Mouse (Mus musculus): ENCODE measurements around the gene Gm37240.

Gene Gm37240

DNA sequence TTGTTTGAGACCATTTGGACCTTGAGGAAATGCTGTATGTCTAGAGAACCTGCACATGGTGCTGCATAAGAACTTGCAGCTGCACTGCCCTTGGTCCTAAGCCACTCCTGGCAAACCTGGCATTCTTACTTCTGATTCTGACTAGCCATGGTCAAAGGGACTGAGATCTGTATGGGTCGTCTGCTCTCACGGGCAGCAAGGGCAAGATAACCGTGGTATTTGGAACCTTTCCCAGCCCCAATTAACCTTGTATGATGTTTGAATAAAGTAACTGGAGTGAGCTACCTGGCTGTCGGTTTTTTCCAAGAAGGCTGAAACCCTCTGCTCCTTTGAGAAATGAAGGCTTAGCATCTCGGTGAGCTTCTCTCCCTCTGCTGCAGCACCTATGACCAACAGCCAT is 8.4 kb downstream of the Gm37240 start:
- no peak for DNase-seq (ENCODE audit: low read depth)

GRCm38 (mm10) chr3:85863996-85864395 is 23.3 kb downstream of the Gm37240 start:
- DNase-seq (ENCODE audit: low read depth), result no peak

- no peak for DNase-seq (ENCODE audit: low read depth)
Observed at GRCm38 (mm10) chr3:85862886-85863285, 24.4 kb downstream of the Gm37240 start.

DNA sequence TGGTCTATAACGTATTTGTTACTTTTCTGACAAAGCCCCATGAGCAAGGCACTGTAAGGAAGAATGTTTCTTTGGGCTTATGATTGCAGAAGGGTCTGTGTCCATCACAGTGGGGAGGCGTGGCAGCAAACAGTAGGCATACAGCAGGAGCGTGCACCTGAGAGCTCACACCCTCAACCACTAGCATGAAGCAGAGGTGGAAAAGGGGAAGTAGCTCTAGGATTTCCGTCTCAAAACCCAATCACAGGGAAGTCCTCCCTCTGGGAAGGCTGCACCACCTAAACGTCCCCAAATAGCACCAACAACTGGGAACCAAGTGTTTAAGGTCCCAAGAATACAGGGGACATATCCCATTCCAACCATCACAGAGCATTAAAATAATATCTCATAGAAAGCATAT is 26.3 kb downstream of the Gm37240 start:
- no peak for DNase-seq (ENCODE audit: low read depth)

- no peak for DNase-seq (ENCODE audit: low read depth)
Observed at GRCm38 (mm10) chr3:85859311-85859710, 28.0 kb downstream of the Gm37240 start.

DNA sequence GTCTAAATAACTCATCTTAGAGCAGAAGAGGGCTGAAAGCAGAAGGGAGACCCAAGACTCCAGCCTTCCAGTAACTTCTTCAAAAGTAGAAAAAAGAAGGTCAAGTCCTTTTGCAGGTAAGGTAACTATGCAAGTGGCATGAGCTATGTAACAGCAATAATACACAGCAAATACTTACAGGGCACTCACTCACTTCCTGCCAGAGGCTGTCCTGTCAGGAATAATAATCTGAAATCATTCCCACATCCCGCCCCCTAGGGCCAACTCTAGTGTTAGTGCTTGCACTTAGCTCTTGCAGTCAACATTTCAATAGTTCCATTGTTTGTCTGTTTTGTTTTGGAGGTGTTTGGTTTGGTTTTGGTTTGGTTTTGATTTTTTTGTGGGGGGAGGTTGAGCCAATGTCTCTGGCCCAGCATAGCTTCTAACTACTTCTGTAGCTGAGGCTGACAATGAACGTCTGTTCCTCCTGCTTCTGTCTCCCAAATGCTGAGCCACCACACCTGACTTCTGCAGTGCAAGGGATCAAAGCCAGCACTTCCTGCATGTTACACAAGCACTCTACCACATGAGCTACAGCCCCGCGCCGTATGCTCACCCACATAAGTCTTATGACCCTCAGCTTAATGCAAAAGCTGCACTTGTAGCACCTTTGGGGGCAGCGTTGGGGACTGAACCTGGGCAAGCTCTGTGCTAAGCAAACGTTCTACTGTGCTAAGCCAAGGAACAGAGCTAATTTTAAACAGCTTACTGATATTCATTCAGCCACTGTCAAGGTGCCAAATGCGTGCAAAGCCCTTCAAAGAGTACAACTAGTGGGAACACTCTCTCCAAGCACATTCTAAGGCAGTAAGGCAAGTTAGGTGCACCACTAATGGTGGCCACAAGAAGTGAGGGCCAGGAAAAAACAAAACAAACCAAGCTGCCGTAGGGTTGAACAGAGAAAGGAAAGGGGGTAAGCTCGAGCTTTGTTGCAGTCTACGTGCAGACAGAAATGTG is 28.9 kb downstream of the Gm37240 start:
- DNase-seq (ENCODE audit: low read depth), result peak; percentile 64

DNA sequence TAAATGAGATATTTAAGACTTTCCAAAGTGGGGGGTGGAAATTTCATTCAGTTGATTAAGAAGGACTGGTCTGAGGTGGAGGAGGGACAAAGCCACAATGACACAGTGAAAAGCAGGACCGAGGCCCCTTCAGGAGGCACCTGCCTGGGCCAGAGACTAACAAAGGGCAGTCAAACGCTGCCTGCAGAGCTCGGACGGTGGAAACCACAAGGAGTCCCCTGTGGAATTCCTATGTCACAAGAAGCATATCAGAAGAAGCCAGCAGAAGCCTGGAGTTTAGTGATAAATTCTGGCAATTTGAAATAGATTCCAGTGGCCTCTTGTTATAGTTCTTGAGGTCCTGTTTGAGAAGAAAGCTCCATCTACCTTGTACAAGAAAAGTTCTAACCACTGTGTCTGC is 30.2 kb downstream of the Gm37240 start:
- no peak for DNase-seq (ENCODE audit: low read depth)

DNA sequence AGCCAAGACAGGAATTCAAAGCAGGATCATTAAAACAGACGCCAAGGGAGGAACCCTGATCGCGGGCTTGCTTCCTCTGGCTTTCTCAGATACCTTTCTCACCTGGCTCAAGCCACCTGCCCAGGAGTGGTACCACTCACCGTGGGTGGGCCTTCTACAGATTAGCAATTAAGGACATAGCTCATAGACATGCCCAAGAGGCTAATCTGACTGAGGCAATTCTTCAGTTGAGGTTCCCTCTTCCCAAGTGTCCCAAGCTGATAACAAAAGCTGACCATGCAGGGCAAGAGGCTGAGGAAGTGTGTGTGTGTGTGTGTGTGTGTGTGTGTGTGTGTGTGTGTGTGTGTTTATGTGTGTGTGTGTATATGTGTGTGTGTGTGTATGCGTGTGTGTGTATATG is 31.4 kb downstream of the Gm37240 start:
- no peak for DNase-seq (ENCODE audit: low read depth)

- no peak for DNase-seq (ENCODE audit: low read depth)
Observed at GRCm38 (mm10) chr3:85855043-85855442, 32.3 kb downstream of the Gm37240 start.

DNA sequence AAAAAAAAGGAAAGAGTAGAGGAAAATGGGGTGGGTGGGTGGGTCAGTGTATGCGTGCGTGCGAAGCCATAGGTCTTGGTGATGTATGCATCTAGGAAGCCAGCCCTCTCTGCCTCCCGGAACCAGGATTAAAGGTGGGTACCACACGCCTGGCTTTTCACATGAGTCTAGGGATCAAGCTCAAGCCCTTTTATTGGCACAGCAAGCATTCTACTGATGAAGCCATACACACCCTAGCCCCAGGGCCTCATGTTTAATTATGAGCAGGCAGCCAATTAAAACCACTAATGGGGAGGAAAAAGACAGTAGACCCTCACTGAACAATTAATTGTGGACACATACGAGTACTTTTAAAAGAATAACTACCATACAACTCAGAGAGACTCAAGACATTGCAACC is 33.2 kb downstream of the Gm37240 start:
- DNase-seq (ENCODE audit: low read depth), result no peak

GRCm38 (mm10) chr3:85853715-85854114 is 33.6 kb downstream of the Gm37240 start:
- no peak for DNase-seq (ENCODE audit: low read depth)

DNA sequence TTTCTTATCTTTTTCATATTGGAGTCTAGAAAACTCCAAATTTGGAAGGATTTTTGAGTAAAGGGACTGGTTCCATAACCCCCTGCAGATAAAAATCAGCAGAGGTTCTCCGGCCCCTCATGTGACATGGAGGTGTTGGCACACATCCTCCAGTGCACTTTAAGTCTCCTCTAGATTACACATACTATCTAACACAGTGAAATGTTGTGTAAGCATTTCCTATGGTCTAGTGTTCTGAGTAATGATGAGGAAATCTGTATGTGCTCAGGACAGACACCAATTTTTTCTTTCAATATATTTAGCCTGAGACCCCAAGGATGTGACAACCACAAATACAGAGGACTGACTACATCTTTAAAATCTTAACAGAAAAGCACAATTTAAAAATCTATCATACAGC is 37.2 kb downstream of the Gm37240 start:
- DNase-seq (ENCODE audit: low read depth), result no peak

DNA sequence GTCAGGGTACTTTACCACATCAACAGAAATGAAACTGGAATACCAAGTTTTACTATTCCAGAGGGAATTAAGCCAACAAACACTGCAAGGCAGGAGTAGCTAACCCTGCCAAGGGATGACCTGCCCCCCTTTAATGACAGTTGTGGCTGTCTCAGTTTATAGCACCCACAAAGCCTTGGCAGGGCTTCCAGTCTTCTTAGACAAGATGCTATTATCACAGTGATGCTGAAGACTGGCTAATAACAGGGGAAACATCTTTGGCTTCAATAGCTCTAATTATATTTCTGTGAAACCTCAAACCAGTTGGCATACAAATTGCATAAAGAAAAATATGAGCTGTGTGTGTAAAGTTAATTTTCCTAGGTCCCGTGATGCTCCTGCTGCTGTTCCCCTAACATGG is 41.0 kb downstream of the Gm37240 start:
- no peak for DNase-seq (ENCODE audit: low read depth)

DNA sequence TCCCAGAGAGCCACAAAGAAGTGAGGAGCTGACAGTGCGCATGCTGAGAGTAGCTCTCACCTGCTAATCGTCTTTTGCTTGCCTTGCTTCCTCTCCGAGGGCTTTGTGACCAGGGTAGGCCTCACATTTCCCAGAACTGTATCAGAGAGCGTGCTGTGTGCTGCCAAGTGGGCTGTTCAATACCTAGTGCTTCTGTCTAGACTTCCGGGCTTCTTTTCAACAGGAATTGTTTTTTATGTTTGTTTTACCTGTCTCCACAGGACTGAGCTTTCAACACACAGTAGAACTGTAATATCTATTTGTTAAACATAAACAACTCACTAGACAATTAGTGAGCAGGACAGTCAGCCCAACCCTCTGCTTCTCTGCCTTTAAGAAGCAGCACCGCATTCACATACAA is 42.0 kb downstream of the Gm37240 start:
- no peak for DNase-seq (ENCODE audit: low read depth)

DNA sequence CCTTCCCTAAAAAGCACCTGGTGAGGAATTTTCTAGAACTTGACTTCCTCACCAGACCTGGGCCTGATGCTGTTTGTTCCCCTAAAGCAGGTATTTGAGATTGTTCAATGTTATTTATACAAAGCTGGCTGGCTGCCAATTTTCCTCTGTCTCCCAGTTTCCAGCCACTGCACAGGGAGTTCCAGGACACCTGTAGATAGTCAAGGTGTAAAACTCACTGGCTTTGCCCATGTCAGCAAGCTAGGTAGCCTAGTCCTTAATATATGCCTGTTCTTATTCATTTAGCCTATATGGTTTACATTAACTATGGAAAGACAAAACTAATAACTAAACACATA is 44.5 kb downstream of the Gm37240 start:
- no peak for DNase-seq (ENCODE audit: low read depth)

GRCm38 (mm10) chr3:85842177-85842880 is 45.0 kb downstream of the Gm37240 start:
- no peak for DNase-seq (ENCODE audit: low read depth)

DNA sequence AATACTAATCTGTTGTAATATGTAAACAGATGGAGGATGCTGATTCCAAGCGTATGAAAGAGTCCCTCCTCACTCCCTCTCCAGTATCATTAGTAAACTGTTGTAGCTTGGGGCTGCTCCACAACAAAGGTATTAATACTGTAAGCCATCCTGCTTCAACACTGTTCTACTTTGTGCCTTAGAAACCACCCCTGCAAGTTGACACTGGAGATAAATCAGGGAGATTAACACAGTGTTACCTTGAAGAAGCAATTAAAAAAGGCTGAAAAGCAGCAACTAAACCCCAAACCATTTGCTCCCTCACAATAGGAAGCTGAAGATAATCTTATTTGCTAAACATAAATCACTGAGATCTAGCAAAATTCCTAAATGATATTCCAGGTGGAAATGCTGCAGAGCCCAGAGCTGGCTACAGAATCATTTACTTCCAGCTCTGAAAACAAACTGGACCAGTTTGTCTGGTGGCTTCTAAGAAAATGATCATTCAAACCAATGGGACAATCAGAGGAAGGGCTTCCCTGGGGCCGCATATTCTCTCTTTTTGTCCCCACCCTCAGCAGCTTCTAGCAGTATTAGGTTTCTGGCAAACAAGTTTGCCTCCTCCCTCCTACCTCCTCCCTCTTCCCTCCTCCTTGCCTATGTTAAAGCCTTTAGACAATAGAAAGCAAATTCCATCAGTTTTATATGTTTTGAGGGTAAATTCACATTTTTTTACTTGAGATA is 45.7 kb downstream of the Gm37240 start:
- no peak for DNase-seq (ENCODE audit: low read depth)

DNA sequence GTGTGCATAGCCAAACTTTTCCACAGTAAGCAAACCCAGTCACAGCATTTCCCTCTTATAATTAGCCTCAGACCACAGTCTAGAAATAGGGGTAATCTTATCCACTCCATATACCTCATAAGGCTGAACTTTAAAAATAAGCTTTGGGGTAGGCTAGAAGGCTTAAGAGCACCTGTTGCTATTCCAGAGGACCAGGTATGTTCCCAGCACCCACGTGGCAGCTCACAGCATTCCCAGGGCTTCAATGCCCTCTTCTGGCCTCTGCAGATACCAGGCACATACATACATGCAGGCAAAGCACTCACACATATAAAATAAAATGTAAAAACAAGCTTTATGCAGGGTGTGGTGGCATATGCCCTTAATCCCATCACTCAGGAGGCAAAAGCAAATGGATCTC is 53.7 kb downstream of the Gm37240 start:
- no peak for DNase-seq (ENCODE audit: low read depth)

GRCm38 (mm10) chr3:85832490-85833155 is 54.7 kb downstream of the Gm37240 start:
- no peak for DNase-seq (ENCODE audit: low read depth)

GRCm38 (mm10) chr3:85831785-85832184 is 55.5 kb downstream of the Gm37240 start:
- DNase-seq (ENCODE audit: low read depth), result no peak

DNA sequence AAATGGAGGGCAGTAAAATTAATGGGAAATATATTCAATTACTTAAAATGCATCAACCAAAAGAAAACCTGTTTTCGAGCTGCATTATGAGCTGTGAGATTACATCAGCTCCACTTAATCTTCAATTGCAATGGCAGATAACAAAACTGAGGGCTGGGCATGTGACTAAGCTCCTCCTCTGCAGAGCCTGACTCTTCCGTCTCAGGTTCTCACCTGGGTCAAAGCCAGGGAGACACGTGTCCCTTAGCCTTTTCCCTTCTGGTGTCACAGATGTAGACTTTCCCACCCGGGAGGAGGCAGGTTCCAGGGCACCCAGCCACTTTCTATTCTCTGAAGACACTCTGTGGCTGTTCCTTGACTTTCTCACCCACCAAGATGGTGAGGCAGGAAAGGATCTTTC is 58.3 kb downstream of the Gm37240 start:
- no peak for DNase-seq (ENCODE audit: low read depth)

GRCm38 (mm10) chr3:85827815-85828214 is 59.5 kb downstream of the Gm37240 start:
- no peak for DNase-seq (ENCODE audit: low read depth)

Data from fibroblast of lung, adult 2 months (primary cell).